Mouse (Mus musculus) brain, embryonic 14.5 days (tissue): Measurements from ENCODE around the gene Nectin2. TPM values are rescaled to one million over a fixed set of nuclear protein-coding genes. Genes with fewer than 3 reads are reported as not detected.

Experiments
- DNase-seq: peaks from one replicate; pipeline ENCODE4 v3.0.0-alpha.2; 2011; ENCODE audit warnings: low read depth
- CTCF ChIP-seq: fragments of 200-500 bp; IDR thresholded peaks from 2 replicates; pipeline ENCODE4 v1.5.1; 2012; ENCODE audit warnings: inconsistent platforms, mild to moderate bottlenecking, moderate library complexity, borderline replicate concordance; ENCODE audit not compliant: insufficient read depth, insufficient read length; ENCODE audit errors: extremely low read depth
- POLR2A ChIP-seq: fragments of 200-500 bp; IDR thresholded peaks from 2 replicates; pipeline ENCODE4 v1.6.1; 2012; ENCODE audit warnings: mild to moderate bottlenecking, inconsistent platforms, borderline replicate concordance; ENCODE audit not compliant: poor library complexity, insufficient read depth, insufficient read length, severe bottlenecking; ENCODE audit errors: extremely low read depth
- polyA plus RNA-seq: library from polyadenylated mRNA; depleted of rRNA; stranded (reverse); fragments of >200 nt; gene quantifications from 2 replicates; pipeline ENCODE4 v1.2.3, GENCODE M21; 2012

Gene Nectin2
- polyA plus RNA-seq, 1 experiment, result 45.2 TPM

- no peak for TF ChIP-seq CTCF
- TF ChIP-seq POLR2A, result no peak
- DNase-seq, result peak; percentile 71
Observed at GRCm38 (mm10) chr7:19698907-19699826, 51.1 kb downstream of the Nectin2 start, which contains the start of gene Apoe. Apoe (minus strand) TSS chr7:19699188.

GRCm38 (mm10) chr7:19697949-19698906, 52.1 kb downstream of the Nectin2 start:
- DNase-seq, result peak; percentile 32
- peak; percentile 35; the same call in 1 of the 2 replicates for TF ChIP-seq CTCF
- TF ChIP-seq POLR2A, result no peak

GRCm38 (mm10) chr7:19696336-19696873, 53.9 kb downstream of the Nectin2 start:
- TF ChIP-seq POLR2A (no peak), CTCF (no peak)
- no peak for DNase-seq

GRCm38 (mm10) chr7:19695881-19696280, 54.4 kb downstream of the Nectin2 start:
- TF ChIP-seq POLR2A (no peak), CTCF (no peak)
- no peak for DNase-seq

DNA sequence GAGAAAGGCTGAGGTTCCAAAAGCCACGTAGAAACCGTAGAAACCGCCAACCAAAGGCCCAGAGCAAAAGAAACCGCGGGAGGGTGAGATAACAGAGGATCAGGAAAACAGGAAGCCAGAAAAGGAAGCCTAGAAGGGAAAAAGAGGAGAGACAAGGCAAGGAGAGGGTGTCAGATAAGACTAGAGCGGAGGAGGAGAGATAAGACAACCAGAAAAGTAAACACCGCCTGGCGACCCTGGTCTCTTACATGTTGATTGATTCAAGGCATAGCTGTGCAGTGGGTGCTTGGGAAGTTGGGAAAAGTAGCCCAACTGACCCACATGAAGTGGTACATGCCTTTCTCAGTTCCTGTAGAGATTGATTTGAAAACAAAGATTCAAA, 55.1 kb downstream of the Nectin2 start:
- no peak for DNase-seq
- TF ChIP-seq CTCF (no peak), POLR2A (no peak)

GRCm38 (mm10) chr7:19694336-19695212, 55.7 kb downstream of the Nectin2 start:
- no peak for DNase-seq

GRCm38 (mm10) chr7:19693421-19693820, 56.9 kb downstream of the Nectin2 start:
- DNase-seq, result peak; percentile 27
- TF ChIP-seq CTCF (no peak), POLR2A (no peak)

More at GRCm38 (mm10) chr7:19694336-19695212, 55.7 kb downstream of the Nectin2 start:
- TF ChIP-seq CTCF, result no peak
- no peak for TF ChIP-seq POLR2A

DNA sequence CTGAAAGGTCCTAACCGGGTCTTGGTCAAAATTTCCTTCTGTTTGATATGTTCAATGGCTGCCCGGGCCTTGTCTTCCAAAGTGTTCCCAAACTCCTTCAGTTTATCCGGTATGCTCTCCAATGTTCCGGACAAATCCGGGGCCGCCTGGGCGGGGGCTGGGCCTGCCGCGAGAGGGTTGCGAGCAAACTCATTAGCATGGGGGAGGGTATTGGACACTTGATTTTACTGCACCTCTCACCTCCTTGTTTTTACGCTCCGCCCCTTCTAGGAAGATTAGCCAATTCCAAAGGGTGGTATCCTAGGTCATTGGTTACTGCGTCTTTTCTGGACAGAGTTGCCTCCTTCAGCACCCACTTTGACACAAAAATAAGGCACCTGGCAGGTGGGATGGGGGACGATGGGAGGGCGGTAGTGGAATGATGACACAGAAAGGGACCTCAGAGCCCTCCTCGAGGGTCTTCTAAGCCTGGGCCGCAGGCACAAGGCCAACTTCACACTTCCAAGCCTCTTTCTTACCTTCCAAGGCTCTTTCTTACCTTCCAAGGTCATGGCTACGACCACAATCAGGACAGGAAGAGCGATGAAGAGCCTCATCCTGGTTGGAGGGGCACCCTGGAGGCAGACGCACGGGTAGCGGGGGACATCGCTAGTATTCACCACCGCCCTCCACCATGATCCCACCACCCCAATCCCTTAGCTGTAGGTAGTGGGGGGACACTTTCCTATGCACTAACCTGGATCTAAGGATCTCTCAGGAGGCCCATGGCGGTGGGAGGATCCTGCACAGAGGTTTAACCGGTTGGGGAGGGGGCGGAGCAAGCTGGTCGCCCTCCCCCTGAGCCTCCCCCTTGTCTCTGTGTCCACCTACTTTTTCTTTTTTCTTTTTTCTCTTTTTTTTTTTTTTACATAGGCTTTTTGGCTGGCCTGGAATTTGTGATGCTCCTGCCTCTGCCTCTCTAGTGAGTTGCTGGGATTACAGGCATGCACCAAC, 58.1 kb downstream of the Nectin2 start, which contains the start of gene Apoc1:
TSS of gene Apoc1 (minus strand) at position 788 of the 993 bp plus-strand sequence.
- TF ChIP-seq POLR2A (no peak), CTCF (no peak)
- no peak for DNase-seq

DNA sequence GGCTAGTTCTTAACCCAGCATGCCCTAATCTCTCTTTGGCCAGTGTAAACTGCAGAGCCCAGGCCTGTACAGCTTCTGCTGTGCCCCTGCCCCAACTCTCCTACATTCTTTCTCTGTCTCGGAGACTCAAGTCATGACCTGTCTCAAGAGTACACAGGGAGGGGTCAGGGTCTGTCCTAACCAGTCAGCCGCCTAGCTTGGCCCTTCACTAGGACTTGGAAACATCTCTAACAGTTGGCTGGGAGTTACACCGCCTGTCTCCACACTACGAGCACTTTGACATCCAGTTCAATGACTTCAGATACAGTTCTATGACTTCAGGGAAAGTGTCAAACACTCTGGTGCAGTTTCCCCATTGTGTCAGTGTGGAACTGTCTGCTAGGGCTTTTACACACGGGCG, 58.8 kb downstream of the Nectin2 start:
- DNase-seq, result no peak
- TF ChIP-seq CTCF (no peak), POLR2A (no peak)

DNA sequence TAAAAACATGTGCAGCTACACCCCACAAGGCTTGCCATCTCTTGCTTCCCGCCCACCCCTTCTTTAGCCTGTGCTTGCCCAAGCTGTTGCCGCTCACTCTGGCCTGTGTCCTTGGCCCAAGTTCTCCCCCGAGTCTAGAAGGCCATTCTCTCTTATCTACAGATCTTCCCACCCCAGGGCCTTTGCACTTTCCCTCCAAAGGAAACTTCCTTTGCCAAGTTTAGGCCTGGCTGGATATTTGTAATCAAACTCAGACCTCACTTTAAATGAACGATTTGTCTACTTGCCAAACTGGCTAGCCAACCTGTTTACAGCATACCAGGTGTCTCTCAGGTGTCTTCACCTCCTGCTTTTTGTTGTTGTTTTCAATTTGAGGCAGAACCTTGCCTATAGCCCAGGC, 59.4 kb downstream of the Nectin2 start:
- DNase-seq, result no peak
- TF ChIP-seq POLR2A (no peak), CTCF (no peak)
